16 mouse cellular contexts compared by ENCODE assay signal in genomic region chr17:50515926-50516325, GRCm38 (mm10).
"Had no signal": no experiment of that assay in that cellular context is flagged by ENCODE, and none has a peak within 500 bp of the region (broad histone marks: within the 10 kb centered on the region; RNA-seq: fewer than 3 reads in every experiment).

No protein-coding gene starts in this region.

- H3K36me3 ChIP-seq: neural tube, embryonic 13.5 days; neural tube, embryonic 15.5 days; stomach, embryonic 15.5 days had no signal

- DNase-seq: retina, postnatal 1 day; right cerebral cortex, adult 18-20 months; right cerebral cortex, postnatal 14 days; right cerebral cortex, postnatal 25 days; right cerebral cortex, postnatal 4 days; spleen, adult 18-20 months; thymus, adult 18-20 months; thymus, adult 2 months; thymus, postnatal 14 days; thymus, postnatal 25 days; thymus, postnatal 36 days; thymus, postnatal 4 days had no signal

- H3K4me2 ChIP-seq: neural tube, embryonic 13.5 days; neural tube, embryonic 15.5 days; stomach, embryonic 15.5 days had no signal

- H3K27me3 ChIP-seq: neural tube, embryonic 13.5 days; neural tube, embryonic 15.5 days; stomach, embryonic 15.5 days had no signal

- H3K9me3 ChIP-seq: neural tube, embryonic 13.5 days; neural tube, embryonic 15.5 days; stomach, embryonic 15.5 days had no signal

- H3K27ac ChIP-seq: neural tube, embryonic 13.5 days; neural tube, embryonic 15.5 days; stomach, embryonic 15.5 days; stomach, postnatal 0 days had no signal

- H3K4me3 ChIP-seq: neural tube, embryonic 13.5 days; neural tube, embryonic 15.5 days; stomach, embryonic 15.5 days had no signal

- H3K9ac ChIP-seq: neural tube, embryonic 13.5 days; neural tube, embryonic 15.5 days; stomach, embryonic 15.5 days had no signal
